Mouse (Mus musculus) Patski (cell line): ENCODE data around the gene Apela. TPM values are rescaled to one million over a fixed set of nuclear protein-coding genes. Genes with fewer than 3 reads are reported as not detected.

Experiments used
- ATAC-seq: fragments of 100-300 bp; one replicate; pipeline ENCODE4 v1.8.0; 2021
- CTCF ChIA-PET: fragments of 350-600 bp; sonication (Branson Sonifier 250); formaldehyde crosslinking; loops from one replicate; lab custom pipeline; 2022; ENCODE audit warnings: inconsistent platforms; lab: Charles Lee
- POLR2A ChIA-PET: fragments of 350-600 bp; sonication (Branson Sonifier 250); formaldehyde crosslinking; loops from one replicate; lab custom pipeline; 2022; ENCODE audit warnings: antibody characterized with exemption, inconsistent platforms; lab: Charles Lee
- DNase-seq: peaks from one replicate; pipeline ENCODE4 v3.0.0-alpha.2; 2011; ENCODE audit warnings: low read depth, low spot score
- H3K27me3 ChIP-seq: fragments of 371-371 bp; one replicate; pipeline ENCODE4 v1.5.1; 2021
- CTCF ChIP-seq: fragments of 100-300 bp; IDR thresholded peaks from one replicate; pipeline ENCODE4 v1.5.1; 2021
- in situ Hi-C: fragments of 300-500 bp; cut with MboI; formaldehyde crosslinking; loops from 3 replicates; pipeline ENCODE4 v1.11.1; 2018; ENCODE audit warnings: low pct_unique_long_range_greater_than_20kb, mixed read lengths
- polyA plus RNA-seq: library from polyadenylated mRNA; unstranded; gene quantifications from one replicate; pipeline ENCODE4 v1.2.3, GENCODE M21; 2021

The Apela gene
- polyA plus RNA-seq, 1 experiment from 2014 or later: 59.2 TPM

GRCm38 (mm10) chr8:65056722-65057121, 19.6 kb upstream of the Apela start:
- in situ Hi-C loops: no loop called here
- no peak for ATAC-seq
- CTCF ChIA-PET: no interaction called here

GRCm38 (mm10) chr8:65053968-65054367, 16.8 kb upstream of the Apela start:
- ChIA-PET POLR2A (no interaction called here), CTCF (no interaction called here)
- TF ChIP-seq CTCF: no peak
- ATAC-seq: no peak
- in situ Hi-C loops: no loop called here
- H3K27me3 ChIP-seq: no peaks in the 10 kb centered on the region
- DNase-seq: no peak

More at GRCm38 (mm10) chr8:65056722-65057121, 19.6 kb upstream of the Apela start:
- H3K27me3 ChIP-seq: no peaks in the 10 kb centered on the region
- TF ChIP-seq CTCF: no peak
- POLR2A ChIA-PET: no interaction called here
- DNase-seq: no peak

- DNase-seq (no peak), ATAC-seq (no peak)
- no peak for TF ChIP-seq CTCF
- ChIA-PET POLR2A (no interaction called here), CTCF (interaction anchor here (0.8 kb wide), 1 partner anchor 14 kb away, joined by 3 read pairs; no protein-coding TSS in a partner anchor)
- in situ Hi-C loops: no loop called here
- H3K27me3 ChIP-seq: no peaks in the 10 kb centered on the region
Observed at GRCm38 (mm10) chr8:65053554-65053953, 16.4 kb upstream of the Apela start.

GRCm38 (mm10) chr8:65047801-65048200, 10.7 kb upstream of the Apela start:
- TF ChIP-seq CTCF: no peak
- in situ Hi-C loops: no loop called here
- no peaks in the 10 kb centered on the region for H3K27me3 ChIP-seq
- ATAC-seq (no peak), DNase-seq (no peak)
- ChIA-PET CTCF (no interaction called here), POLR2A (no interaction called here)

GRCm38 (mm10) chr8:65047193-65047592, 10.1 kb upstream of the Apela start:
- no peaks in the 10 kb centered on the region for H3K27me3 ChIP-seq
- ATAC-seq (no peak), DNase-seq (no peak)
- CTCF ChIA-PET: no interaction called here
- in situ Hi-C loops: no loop called here
- POLR2A ChIA-PET: no interaction called here
- no peak for TF ChIP-seq CTCF

GRCm38 (mm10) chr8:65046565-65046964, 9.4 kb upstream of the Apela start:
- no peak for ATAC-seq

GRCm38 (mm10) chr8:65034136-65034535, 3.0 kb downstream of the Apela start:
- no peak for DNase-seq
- no peaks in the 10 kb centered on the region for H3K27me3 ChIP-seq
- ChIA-PET POLR2A (no interaction called here), CTCF (interaction anchor here (1.6 kb wide), 1 partner anchor 49 kb away, joined by 3 read pairs; no protein-coding TSS in a partner anchor)
- no peak for ATAC-seq
- TF ChIP-seq CTCF: no peak
- in situ Hi-C loops: no loop called here

More at GRCm38 (mm10) chr8:65046565-65046964, 9.4 kb upstream of the Apela start:
- in situ Hi-C loops: no loop called here
- no peak for TF ChIP-seq CTCF
- H3K27me3 ChIP-seq: no peaks in the 10 kb centered on the region
- ChIA-PET POLR2A (no interaction called here), CTCF (interaction anchor here (1.1 kb wide), 1 partner anchor 24 kb away, joined by 3 read pairs; no protein-coding TSS in a partner anchor)
- DNase-seq: no peak

- no peak for DNase-seq
- ChIA-PET CTCF (no interaction called here), POLR2A (no interaction called here)
- TF ChIP-seq CTCF: no peak
- H3K27me3 ChIP-seq: no peaks in the 10 kb centered on the region
- in situ Hi-C loops: no loop called here
- no peak for ATAC-seq
Observed at GRCm38 (mm10) chr8:65033056-65033455, 4.1 kb downstream of the Apela start.

GRCm38 (mm10) chr8:65032107-65032506, 5.0 kb downstream of the Apela start:
- ATAC-seq: no peak
- DNase-seq: no peak
- in situ Hi-C loops: no loop called here
- H3K27me3 ChIP-seq: no peaks in the 10 kb centered on the region
- POLR2A ChIA-PET: no interaction called here
- TF ChIP-seq CTCF: no peak
- CTCF ChIA-PET: no interaction called here

GRCm38 (mm10) chr8:65030735-65031485, 6.2 kb downstream of the Apela start:
- POLR2A ChIA-PET: no interaction called here
- in situ Hi-C loops: no loop called here
- TF ChIP-seq CTCF: no peak
- no peaks in the 10 kb centered on the region for H3K27me3 ChIP-seq
- ATAC-seq (no peak), DNase-seq (no peak)
- CTCF ChIA-PET: no interaction called here

GRCm38 (mm10) chr8:65029776-65030175, 7.4 kb downstream of the Apela start:
- ChIA-PET POLR2A (no interaction called here), CTCF (interaction anchor here (1.2 to 1.4 kb wide), 2 partner anchors 48 to 72 kb away, joined by 3 read pairs; no protein-coding TSS in a partner anchor)
- TF ChIP-seq CTCF: no peak
- peak; percentile 55 for DNase-seq
- in situ Hi-C loops: loop anchor here (5.0 kb wide), 1 partner anchor 78 kb away; no protein-coding TSS in a partner anchor
- no peaks in the 10 kb centered on the region for H3K27me3 ChIP-seq
- ATAC-seq: peak; percentile 90
